Mouse (Mus musculus) layer of hippocampus, adult 2 months (tissue): ENCODE results near the gene Gcnt3. TPM values are rescaled to one million over a fixed set of nuclear protein-coding genes. Genes with fewer than 3 reads are reported as not detected.

Experiments used
- DNase-seq, 2 experiments: peaks; one replicate each; pipeline ENCODE4 v3.0.0; 2022; ENCODE audit warnings: low spot score in 2 of 2
- H3K27ac ChIP-seq: fragments of 200-600 bp; 2 replicates; pipeline ENCODE4 v1.8.1; 2022
- H3K4me3 ChIP-seq: fragments of 200-600 bp; 2 replicates; pipeline ENCODE4 v1.8.1; 2022; ENCODE audit warnings: mild to moderate bottlenecking
- CTCF ChIP-seq: fragments of 200-600 bp; conservative IDR thresholded peaks from 2 replicates; pipeline ENCODE4 v1.8.1; 2022; ENCODE audit warnings: antibody characterized with exemption, mild to moderate bottlenecking, moderate library complexity
- total RNA-seq, 2 experiments: library from RNA; stranded (reverse); gene quantifications; 2 replicates each; pipeline ENCODE4 v1.2.3; 2021

Gene Gcnt3
- total RNA-seq, 2 experiments from 2014 or later = not detected

GRCm38 (mm10) chr9:70053411-70053810, 15.5 kb upstream of the Gcnt3 start:
- no peak for DNase-seq
- H3K27ac ChIP-seq = no peak overlapping the region
- no peak for TF ChIP-seq CTCF

GRCm38 (mm10) chr9:70052730-70053129, 14.8 kb upstream of the Gcnt3 start:
- Histone ChIP-seq H3K4me3 (no peak overlapping the region), H3K27ac (no peak overlapping the region)
- TF ChIP-seq CTCF = no peak
- no peak for DNase-seq

More at GRCm38 (mm10) chr9:70053411-70053810, 15.5 kb upstream of the Gcnt3 start:
- H3K4me3 ChIP-seq = no peak overlapping the region

- no peak for TF ChIP-seq CTCF
- no peak overlapping the region for H3K4me3 ChIP-seq
- DNase-seq = no peak
- H3K27ac ChIP-seq = no peak overlapping the region
Measured at GRCm38 (mm10) chr9:70049839-70050238, 12.0 kb upstream of the Gcnt3 start.

GRCm38 (mm10) chr9:70049416-70049783, 11.5 kb upstream of the Gcnt3 start:
- no peak overlapping the region for H3K4me3 ChIP-seq
- no peak for DNase-seq
- no peak overlapping the region for H3K27ac ChIP-seq
- TF ChIP-seq CTCF = no peak

GRCm38 (mm10) chr9:70048751-70049415, 11.0 kb upstream of the Gcnt3 start:
- no peak overlapping the region for H3K4me3 ChIP-seq
- TF ChIP-seq CTCF = no peak
- no peak overlapping the region for H3K27ac ChIP-seq
- DNase-seq = no peak

- TF ChIP-seq CTCF = no peak
- Histone ChIP-seq H3K4me3 (no peak overlapping the region), H3K27ac (no peak overlapping the region)
- no peak for DNase-seq
Measured at GRCm38 (mm10) chr9:70048280-70048679, 10.4 kb upstream of the Gcnt3 start.

GRCm38 (mm10) chr9:70047839-70048238, 10.0 kb upstream of the Gcnt3 start:
- H3K4me3 ChIP-seq = no peak overlapping the region
- DNase-seq = no peak
- no peak for TF ChIP-seq CTCF

GRCm38 (mm10) chr9:70046255-70046654, 8.4 kb upstream of the Gcnt3 start:
- no peak for DNase-seq
- TF ChIP-seq CTCF = no peak
- no peak overlapping the region for H3K27ac ChIP-seq
- no peak overlapping the region for H3K4me3 ChIP-seq

More at GRCm38 (mm10) chr9:70047839-70048238, 10.0 kb upstream of the Gcnt3 start:
- no peak overlapping the region for H3K27ac ChIP-seq

GRCm38 (mm10) chr9:70044865-70045264, 7.0 kb upstream of the Gcnt3 start:
- TF ChIP-seq CTCF = no peak
- DNase-seq = no peak

GRCm38 (mm10) chr9:70042935-70043334, 5.0 kb upstream of the Gcnt3 start:
- Histone ChIP-seq H3K4me3 (no peak overlapping the region), H3K27ac (no peak overlapping the region)
- TF ChIP-seq CTCF = no peak
- DNase-seq = no peak

More at GRCm38 (mm10) chr9:70044865-70045264, 7.0 kb upstream of the Gcnt3 start:
- Histone ChIP-seq H3K4me3 (no peak overlapping the region), H3K27ac (no peak overlapping the region)

- TF ChIP-seq CTCF = no peak
- no peak for DNase-seq
- no peak overlapping the region for H3K27ac ChIP-seq
- no peak overlapping the region for H3K4me3 ChIP-seq
Measured at GRCm38 (mm10) chr9:70042137-70042536, 4.2 kb upstream of the Gcnt3 start.

- Histone ChIP-seq H3K27ac (no peak overlapping the region), H3K4me3 (no peak overlapping the region)
- no peak for DNase-seq
- no peak for TF ChIP-seq CTCF
Measured at GRCm38 (mm10) chr9:70040570-70040969, 2.7 kb upstream of the Gcnt3 start.

GRCm38 (mm10) chr9:70039597-70040385, 1.9 kb upstream of the Gcnt3 start:
- TF ChIP-seq CTCF = no peak
- DNase-seq = no peak
- no peak overlapping the region for H3K27ac ChIP-seq
- no peak overlapping the region for H3K4me3 ChIP-seq

- no peak overlapping the region for H3K27ac ChIP-seq
- H3K4me3 ChIP-seq = no peak overlapping the region
- no peak for TF ChIP-seq CTCF
- no peak for DNase-seq
Measured at GRCm38 (mm10) chr9:70036646-70037045, 1.2 kb downstream of the Gcnt3 start.
